9 mouse cellular contexts compared by ENCODE assay signal in the genomic region with DNA sequence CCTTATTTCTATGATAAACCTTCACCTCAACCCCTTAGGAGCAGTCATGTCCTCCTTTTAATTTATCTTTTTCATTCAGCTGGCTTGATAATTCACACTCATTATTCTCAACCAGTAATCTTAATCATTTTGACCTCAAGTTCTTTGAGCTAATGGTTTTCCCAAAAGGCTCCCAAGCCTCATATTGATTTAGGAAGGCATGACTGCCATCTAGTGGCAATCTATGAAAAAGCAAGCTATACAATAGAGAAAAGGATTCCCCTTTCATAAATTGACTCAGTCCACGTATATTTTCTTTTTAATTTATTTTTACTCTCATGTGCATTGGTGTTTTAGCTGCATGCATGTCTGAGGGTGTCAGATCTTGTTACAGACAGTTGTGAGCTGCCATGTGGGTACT. TPM values are rescaled to one million over a fixed set of nuclear protein-coding genes. Genes with fewer than 3 reads are reported as not detected.
DNase-seq lines count a peak whose midpoint lies in the region; ATAC-seq and TF ChIP-seq lines count a peak whose summit lies in the region.
"Had no signal": no experiment of that assay in that cellular context is flagged by ENCODE, and none has a peak within 500 bp of the region (broad histone marks: within the 10 kb centered on the region; RNA-seq: fewer than 3 reads in every experiment).

No protein-coding gene starts in this region.

- no peak for TF ChIP-seq POLR2A in cerebellum, adult 2 months (IDR thresholded peaks at IDR 0.05; ENCODE audit: borderline replicate concordance, insufficient read depth, low read length)

- H3K4me3 ChIP-seq in cerebellum, adult 2 months (replicated peaks; ENCODE audit: insufficient read depth, low read depth, low read length) = no peak overlapping the region
- H3K4me3 ChIP-seq: lung, embryonic 15.5 days had no signal

- H3K27ac ChIP-seq in cerebellum, adult 2 months (ENCODE audit: insufficient read depth, low read length) = no peak overlapping the region
- H3K27ac ChIP-seq: lung, embryonic 15.5 days had no signal

- peak; percentile 39; the same call in 1 of the 2 replicates for TF ChIP-seq CTCF in cerebellum, adult 2 months (IDR thresholded peaks at IDR 0.05; ENCODE audit: borderline replicate concordance, insufficient read depth, low read depth, low read length)
- peak; percentile 64 for TF ChIP-seq CTCF in Patski (IDR thresholded peaks at IDR 0.05)

- POLR2A ChIA-PET in Patski (lab: Charles Lee) = interaction anchor here (1.2 kb wide), 1 partner anchor 31 kb away, joined by 3 read pairs; no protein-coding TSS in a partner anchor

- WGBS in cerebellum, adult 2 months = 11% methylated on average over 1 of the region's 1 CpGs

- CTCF ChIA-PET in Patski (lab: Charles Lee) = interaction anchor here (0.9 to 5.5 kb wide), 14 partner anchors 9 to 718 kb away, joined by 3 to 55 read pairs (median 4); no protein-coding TSS in a partner anchor

- H3K4me1 ChIP-seq in cerebellum, adult 2 months (ENCODE audit: control insufficient read depth, insufficient read depth, low read length) = no peaks in the 10 kb centered on the region

- in situ Hi-C loops in Patski (cut with MboI; ENCODE audit: low pct_unique_long_range_greater_than_20kb) = loop anchor here (5.0 kb wide), 1 partner anchor 43 kb away; no protein-coding TSS in a partner anchor

- peak in 1 of 2 experiments; percentile 40 for DNase-seq in cerebellum, adult 2 months
- no peak for DNase-seq in cerebellum, adult 9-11 months
- peak; percentile 44 for DNase-seq in layer of hippocampus, adult 9-10 months (ENCODE audit: low spot score)
- DNase-seq in layer of hippocampus, adult 8-10 months (ENCODE audit: low spot score in 2 of 2) = no peak
- DNase-seq in Patski (ENCODE audit: low read depth, low spot score) = no peak
- DNase-seq in lung, postnatal 10 days = peak; percentile 49
- DNase-seq in testis, postnatal 14 days (ENCODE audit: low spot score) = no peak
- no peak for DNase-seq in gastrocnemius, postnatal 25 days

- no peaks in the 10 kb centered on the region for H3K27me3 ChIP-seq in cerebellum, adult 2 months (ENCODE audit: control insufficient read depth, insufficient read depth, low read length)
- peaks cover 3% of the 10 kb centered on the region for H3K27me3 ChIP-seq in Patski

- ATAC-seq in Patski = no peak

RNA-seq across cellular contexts. Expression of gene Rbm34, which starts 4.8 kb away (rescaled TPM):
- polyA plus RNA-seq in cerebellum, adult 2 months (2012; rRNA removed) = 10.6 and 10.8 TPM in 2 replicates
- 10 to 100 TPM; 10.4 to 15.6 (median 13.4) TPM for total RNA-seq in layer of hippocampus, adult 8-10 months (2022)
- 26.7 TPM for polyA plus RNA-seq in Patski (2021)
- 1 to 10 TPM; 3.7 to 4.3 TPM for total RNA-seq in gastrocnemius, postnatal 25 days (2021)

RNA-seq across cellular contexts. Expression of gene Tomm20, which starts 30.1 kb away (rescaled TPM):
- polyA plus RNA-seq in cerebellum, adult 2 months (2012; rRNA removed) = 195 and 202 TPM in 2 replicates
- total RNA-seq in layer of hippocampus, adult 8-10 months (2022) = 100 to 1,000 TPM; 187 to 204 (median 195) TPM
- polyA plus RNA-seq in Patski (2021) = 316 TPM
- total RNA-seq in gastrocnemius, postnatal 25 days (2021) = 10 to 100 TPM; 84.5 to 86.1 TPM

Comparison
In these comparisons a context has a peak if more than half of its experiments do, and no peak if none do; other contexts are left out.
1. DNase-seq: peak in layer of hippocampus, adult 9-10 months (single experiment) and lung, postnatal 10 days (single experiment); none in cerebellum, adult 9-11 months (single experiment), layer of hippocampus, adult 8-10 months (0 of 2), Patski (single experiment), testis, postnatal 14 days (single experiment) and gastrocnemius, postnatal 25 days (single experiment).